Mouse (Mus musculus) A20 (cell line): ENCODE measurements around the gene Plin3.

ENCODE experiments used
- DNase-seq: peaks from one replicate; pipeline ENCODE4 v3.0.0-alpha.2; 2011; ENCODE audit warnings: low read depth, low spot score

Plin3 gene

GRCm38 (mm10) chr17:56251136-56251829 lies 41.4 kb downstream of the Plin3 start:
- DNase-seq: peak; percentile 69

- no peak for DNase-seq
These were observed 47.1 kb downstream of the Plin3 start for GRCm38 (mm10) chr17:56245608-56246007.

- peak; percentile 83 for DNase-seq
These were observed 50.9 kb downstream of the Plin3 start for GRCm38 (mm10) chr17:56241541-56242401.

- no peak for DNase-seq
These were observed 58.7 kb downstream of the Plin3 start for GRCm38 (mm10) chr17:56233818-56234469.

- DNase-seq: no peak
These were observed 59.3 kb downstream of the Plin3 start for GRCm38 (mm10) chr17:56233389-56233788.

GRCm38 (mm10) chr17:56229943-56230342 lies 62.7 kb downstream of the Plin3 start:
- no peak for DNase-seq
